Mouse (Mus musculus) small intestine, adult 2 months (tissue): ENCODE results near the gene Ears2.

Experiments
- CTCF ChIP-seq: fragments of 200-500 bp; IDR thresholded peaks from 2 replicates; pipeline ENCODE4 v1.5.1; 2012; ENCODE audit warnings: low read depth, mild to moderate bottlenecking, control low read depth, inconsistent platforms, low read length, moderate library complexity, mixed read lengths; ENCODE audit not compliant: insufficient replicate concordance, insufficient read length; ENCODE audit errors: extremely low read depth
- POLR2A ChIP-seq: fragments of 200-500 bp; IDR thresholded peaks from 2 replicates; pipeline ENCODE4 v1.6.1; 2012; ENCODE audit warnings: low read depth, mild to moderate bottlenecking, control low read depth, inconsistent platforms, low read length, moderate library complexity

DNA sequence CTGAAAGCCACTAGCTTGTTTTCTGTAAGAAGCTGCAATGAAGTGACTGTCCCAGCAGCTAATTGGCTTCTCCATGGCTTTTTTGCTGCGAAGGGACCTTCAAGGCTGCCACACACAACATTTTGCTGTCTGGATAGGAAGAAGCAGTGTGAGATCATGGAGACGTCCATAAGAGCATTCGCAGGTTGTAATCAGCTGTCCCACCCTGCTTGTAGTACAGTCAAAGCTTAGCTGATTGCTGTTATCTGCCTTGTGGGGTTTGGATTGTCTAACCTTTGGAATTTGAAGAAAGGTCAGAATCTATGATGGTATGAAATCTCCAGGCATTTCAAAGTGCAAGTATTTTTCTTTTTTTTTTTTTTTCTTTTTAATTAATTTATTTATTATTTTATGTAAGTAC is 7.3 kb upstream of the Ears2 start:
- TF ChIP-seq CTCF, result no peak
- no peak for TF ChIP-seq POLR2A
